Mouse (Mus musculus) forebrain, embryonic 15.5 days (tissue): ENCODE measurements at regions not wholly inside any gene's neighbourhood (a gene's known extent, or its start where the extent isn't known, plus 50 kb on each side); places are given as distances from the start of the nearest gene placed in this dataset.
A peak's percentile ranks its signal among the peaks of the same experiment; 100 is the strongest.

Experiments used
- ATAC-seq: fragments of 200-750 bp; cut with Nextera tagmentation; replicated peaks from 2 replicates; pipeline ENCODE4 v1.8.0; 2017; ENCODE audit warnings: mild to moderate bottlenecking, moderate TSS enrichment, moderate library complexity
- H3K27ac ChIP-seq: fragments of 300-500 bp; sonication (generic); replicated peaks from 2 replicates; pipeline ENCODE4 v1.5.1; 2015; ENCODE audit warnings: mild to moderate bottlenecking, inconsistent platforms
- H3K27me3 ChIP-seq: fragments of 300-500 bp; sonication (generic); 2 replicates; pipeline ENCODE4 v1.6.1; 2015; ENCODE audit warnings: inconsistent platforms
- H3K36me3 ChIP-seq: fragments of 300-500 bp; sonication (generic); 2 replicates; pipeline ENCODE4 v1.6.1; 2015; ENCODE audit warnings: mild to moderate bottlenecking, inconsistent platforms
- H3K4me1 ChIP-seq: fragments of 300-500 bp; sonication (generic); 2 replicates; pipeline ENCODE4 v1.6.1; 2015; ENCODE audit warnings: inconsistent platforms
- H3K4me2 ChIP-seq: fragments of 300-500 bp; sonication (generic); replicated peaks from 2 replicates; pipeline ENCODE4 v1.6.1; 2015; ENCODE audit warnings: mild to moderate bottlenecking, inconsistent platforms
- H3K4me3 ChIP-seq: fragments of 300-500 bp; sonication (generic); 2 replicates; pipeline ENCODE4 v1.5.1; 2015; ENCODE audit warnings: mild to moderate bottlenecking, inconsistent platforms
- H3K9ac ChIP-seq: fragments of 300-500 bp; sonication (generic); replicated peaks from 2 replicates; pipeline ENCODE4 v1.6.1; 2015; ENCODE audit warnings: mild to moderate bottlenecking, inconsistent platforms
- H3K9me3 ChIP-seq: fragments of 300-500 bp; sonication (generic); 2 replicates; pipeline ENCODE4 v1.6.1; 2016; ENCODE audit warnings: inconsistent platforms
- WGBS: fragments of 180-500 bp; shearing (Covaris S2); methylation state at CpG from one replicate; pipeline ENCODE4 v1.1.7; 2015; ENCODE audit warnings: mixed read lengths; 5-methylcytosine and 5-hydroxymethylcytosine counted together

- ATAC-seq: no peak
These were observed 164.6 kb upstream of the Gcfc2 start for GRCm38 (mm10) chr6:81758876-81759275.

GRCm38 (mm10) chr6:81760181-81760580 is 163.3 kb upstream of the Gcfc2 start:
- Histone ChIP-seq H3K4me2 (no peak overlapping the region), H3K27ac (no peak overlapping the region), H3K36me3 (no peaks in the 10 kb centered on the region), H3K4me1 (no peaks in the 10 kb centered on the region), H3K9me3 (no peaks in the 10 kb centered on the region), H3K4me3 (no peak overlapping the region), H3K27me3 (no peaks in the 10 kb centered on the region), H3K9ac (no peak overlapping the region)
- 37% methylated on average over 2 of the region's 2 CpGs for WGBS
- ATAC-seq: peak; percentile 95

More at GRCm38 (mm10) chr6:81758876-81759275, 164.6 kb upstream of the Gcfc2 start:
- 87% methylated on average over 5 of the region's 5 CpGs for WGBS
- Histone ChIP-seq H3K9me3 (no peaks in the 10 kb centered on the region), H3K9ac (no peak overlapping the region), H3K27me3 (no peaks in the 10 kb centered on the region), H3K4me2 (no peak overlapping the region), H3K36me3 (no peaks in the 10 kb centered on the region), H3K27ac (no peak overlapping the region), H3K4me3 (no peak overlapping the region), H3K4me1 (no peaks in the 10 kb centered on the region)

GRCm38 (mm10) chr6:81765831-81766230 is 157.6 kb upstream of the Gcfc2 start:
- H3K27ac ChIP-seq: no peak overlapping the region
- H3K9ac ChIP-seq: no peak overlapping the region
- H3K27me3 ChIP-seq: no peaks in the 10 kb centered on the region
- 64% methylated on average over 7 of the region's 7 CpGs for WGBS
- H3K4me2 ChIP-seq: no peak overlapping the region
- no peaks in the 10 kb centered on the region for H3K9me3 ChIP-seq
- H3K4me1 ChIP-seq: peaks cover 8% of the 10 kb centered on the region
- no peaks in the 10 kb centered on the region for H3K36me3 ChIP-seq
- ATAC-seq: no peak
- H3K4me3 ChIP-seq: no peak overlapping the region

GRCm38 (mm10) chr6:81766800-81767199 is 156.7 kb upstream of the Gcfc2 start:
- no peaks in the 10 kb centered on the region for H3K36me3 ChIP-seq
- 94% methylated on average over 4 of the region's 4 CpGs for WGBS
- H3K27me3 ChIP-seq: no peaks in the 10 kb centered on the region
- no peak overlapping the region for H3K4me3 ChIP-seq
- ATAC-seq: no peak
- no peak overlapping the region for H3K27ac ChIP-seq
- no peaks in the 10 kb centered on the region for H3K9me3 ChIP-seq
- H3K9ac ChIP-seq: no peak overlapping the region
- H3K4me1 ChIP-seq: peaks cover 8% of the 10 kb centered on the region
- no peak overlapping the region for H3K4me2 ChIP-seq

GRCm38 (mm10) chr6:81768669-81769537 is 154.6 kb upstream of the Gcfc2 start:
- peak; percentile 91 for ATAC-seq
- no peaks in the 10 kb centered on the region for H3K9me3 ChIP-seq
- 29% methylated on average over 5 of the region's 5 CpGs for WGBS
- peak overlapping the region; percentile 72 for H3K27ac ChIP-seq
- H3K4me1 ChIP-seq: peaks cover 8% of the 10 kb centered on the region
- H3K36me3 ChIP-seq: no peaks in the 10 kb centered on the region
- H3K9ac ChIP-seq: no peak overlapping the region
- no peak overlapping the region for H3K4me3 ChIP-seq
- no peaks in the 10 kb centered on the region for H3K27me3 ChIP-seq
- H3K4me2 ChIP-seq: no peak overlapping the region

GRCm38 (mm10) chr6:81770301-81770700 is 153.2 kb upstream of the Gcfc2 start:
- no peaks in the 10 kb centered on the region for H3K9me3 ChIP-seq
- 86% methylated on average over 3 of the region's 3 CpGs for WGBS
- ATAC-seq: no peak

GRCm38 (mm10) chr6:81771862-81772261 is 151.6 kb upstream of the Gcfc2 start:
- no peaks in the 10 kb centered on the region for H3K9me3 ChIP-seq
- H3K27me3 ChIP-seq: no peaks in the 10 kb centered on the region
- peaks cover 8% of the 10 kb centered on the region for H3K4me1 ChIP-seq
- no peak for ATAC-seq
- no peak overlapping the region for H3K4me2 ChIP-seq
- no peak overlapping the region for H3K4me3 ChIP-seq
- no peak overlapping the region for H3K27ac ChIP-seq
- H3K36me3 ChIP-seq: no peaks in the 10 kb centered on the region
- H3K9ac ChIP-seq: no peak overlapping the region

More at GRCm38 (mm10) chr6:81770301-81770700, 153.2 kb upstream of the Gcfc2 start:
- H3K36me3 ChIP-seq: no peaks in the 10 kb centered on the region
- no peak overlapping the region for H3K4me3 ChIP-seq
- H3K27ac ChIP-seq: no peak overlapping the region
- peaks cover 8% of the 10 kb centered on the region for H3K4me1 ChIP-seq
- H3K9ac ChIP-seq: no peak overlapping the region
- no peaks in the 10 kb centered on the region for H3K27me3 ChIP-seq
- no peak overlapping the region for H3K4me2 ChIP-seq

GRCm38 (mm10) chr6:81782131-81782530 is 141.3 kb upstream of the Gcfc2 start:
- Histone ChIP-seq H3K4me1 (peaks cover 10% of the 10 kb centered on the region; the same call in 1 of the 2 replicates), H3K4me2 (no peak overlapping the region), H3K27me3 (no peaks in the 10 kb centered on the region), H3K9me3 (no peaks in the 10 kb centered on the region), H3K36me3 (no peaks in the 10 kb centered on the region), H3K9ac (no peak overlapping the region), H3K27ac (no peak overlapping the region), H3K4me3 (no peak overlapping the region)
- 93% methylated on average over 5 of the region's 5 CpGs for WGBS
- no peak for ATAC-seq

- WGBS: 17% methylated on average over 8 of the region's 8 CpGs
These were observed 140.5 kb upstream of the Gcfc2 start for GRCm38 (mm10) chr6:81782815-81783435.

GRCm38 (mm10) chr6:81795281-81795680 is 128.2 kb upstream of the Gcfc2 start:
- no peak overlapping the region for H3K4me3 ChIP-seq
- H3K36me3 ChIP-seq: no peaks in the 10 kb centered on the region
- no peaks in the 10 kb centered on the region for H3K9me3 ChIP-seq
- WGBS: 77% methylated on average over 6 of the region's 6 CpGs
- H3K27ac ChIP-seq: no peak overlapping the region
- ATAC-seq: no peak
- H3K9ac ChIP-seq: no peak overlapping the region
- H3K27me3 ChIP-seq: no peaks in the 10 kb centered on the region
- H3K4me1 ChIP-seq: no peaks in the 10 kb centered on the region
- H3K4me2 ChIP-seq: no peak overlapping the region

More at GRCm38 (mm10) chr6:81782815-81783435, 140.5 kb upstream of the Gcfc2 start:
- no peaks in the 10 kb centered on the region for H3K27me3 ChIP-seq
- no peak overlapping the region for H3K4me3 ChIP-seq
- peaks cover 10% of the 10 kb centered on the region; the same call in 1 of the 2 replicates for H3K4me1 ChIP-seq
- H3K9me3 ChIP-seq: no peaks in the 10 kb centered on the region
- no peak; the same call in 1 of the 2 replicates for ATAC-seq
- H3K27ac ChIP-seq: no peak overlapping the region
- no peak overlapping the region for H3K4me2 ChIP-seq
- H3K36me3 ChIP-seq: no peaks in the 10 kb centered on the region
- no peak overlapping the region for H3K9ac ChIP-seq

GRCm38 (mm10) chr6:81800822-81801221 is 122.6 kb upstream of the Gcfc2 start:
- Histone ChIP-seq H3K27me3 (no peaks in the 10 kb centered on the region), H3K4me1 (no peaks in the 10 kb centered on the region), H3K36me3 (no peaks in the 10 kb centered on the region), H3K4me3 (no peak overlapping the region), H3K9me3 (no peaks in the 10 kb centered on the region), H3K9ac (no peak overlapping the region), H3K4me2 (no peak overlapping the region), H3K27ac (no peak overlapping the region)
- no peak for ATAC-seq
- WGBS: 67% methylated on average over 3 of the region's 3 CpGs

GRCm38 (mm10) chr6:81801804-81802203 is 121.7 kb upstream of the Gcfc2 start:
- H3K9ac ChIP-seq: no peak overlapping the region
- H3K4me2 ChIP-seq: no peak overlapping the region
- no peak overlapping the region for H3K27ac ChIP-seq
- H3K27me3 ChIP-seq: no peaks in the 10 kb centered on the region
- H3K4me3 ChIP-seq: no peak overlapping the region
- H3K36me3 ChIP-seq: no peaks in the 10 kb centered on the region
- no peaks in the 10 kb centered on the region for H3K4me1 ChIP-seq
- no peak for ATAC-seq
- no peaks in the 10 kb centered on the region for H3K9me3 ChIP-seq
- 90% methylated on average over 3 of the region's 3 CpGs for WGBS
